Mouse (Mus musculus): ENCODE results near the gene Dab1. TPM values are rescaled to one million over a fixed set of nuclear protein-coding genes. Genes with fewer than 3 reads are reported as not detected.

Dab1 gene
- polyA plus RNA-seq, 1 experiment from 2014 or later: 1.2 TPM

GRCm38 (mm10) chr4:104275260-104275659 is 656.1 kb downstream of the Dab1 start:
- Histone ChIP-seq H3K9ac (no peak overlapping the region), H3K4me1 (replicated peaks) (no peaks in the 10 kb centered on the region), H3K4me3 (no peak overlapping the region), H3K27ac (no peak overlapping the region), H3K4me2 (no peak overlapping the region), H3K27me3 (no peaks in the 10 kb centered on the region), H3K9me3 (replicated peaks) (no peaks in the 10 kb centered on the region), H3K36me3 (no peaks in the 10 kb centered on the region)
- no peak for ATAC-seq (replicated peaks; ENCODE audit: insufficient number of reproducible peaks, insufficient read depth, low FRiP score, low read depth)
- 82% methylated on average over 1 of the region's 1 CpGs for WGBS

GRCm38 (mm10) chr4:104276916-104277315 is 657.8 kb downstream of the Dab1 start:
- H3K4me2 ChIP-seq: no peak overlapping the region
- no peak for ATAC-seq (replicated peaks; ENCODE audit: insufficient number of reproducible peaks, insufficient read depth, low FRiP score, low read depth)
- H3K36me3 ChIP-seq: no peaks in the 10 kb centered on the region
- no peak overlapping the region for H3K27ac ChIP-seq
- 81% methylated on average over 7 of the region's 7 CpGs for WGBS
- H3K4me1 ChIP-seq (replicated peaks): no peaks in the 10 kb centered on the region
- H3K27me3 ChIP-seq: no peaks in the 10 kb centered on the region
- H3K9me3 ChIP-seq (replicated peaks): no peaks in the 10 kb centered on the region
- no peak overlapping the region for H3K9ac ChIP-seq
- no peak overlapping the region for H3K4me3 ChIP-seq

GRCm38 (mm10) chr4:104281518-104281917 is 662.4 kb downstream of the Dab1 start:
- H3K9me3 ChIP-seq (replicated peaks): no peaks in the 10 kb centered on the region
- H3K27me3 ChIP-seq: no peaks in the 10 kb centered on the region
- no peak overlapping the region for H3K27ac ChIP-seq
- ATAC-seq (replicated peaks; ENCODE audit: insufficient number of reproducible peaks, insufficient read depth, low FRiP score, low read depth): no peak
- no peak overlapping the region for H3K9ac ChIP-seq
- H3K4me3 ChIP-seq: no peak overlapping the region
- H3K4me1 ChIP-seq (replicated peaks): no peaks in the 10 kb centered on the region
- 39% methylated on average over 3 of the region's 3 CpGs for WGBS
- H3K36me3 ChIP-seq: no peaks in the 10 kb centered on the region
- no peak overlapping the region for H3K4me2 ChIP-seq

GRCm38 (mm10) chr4:104283906-104284305 is 664.7 kb downstream of the Dab1 start:
- Histone ChIP-seq H3K9ac (no peak overlapping the region), H3K4me3 (no peak overlapping the region), H3K4me2 (no peak overlapping the region), H3K4me1 (replicated peaks) (no peaks in the 10 kb centered on the region), H3K27me3 (no peaks in the 10 kb centered on the region), H3K36me3 (no peaks in the 10 kb centered on the region), H3K9me3 (replicated peaks) (no peaks in the 10 kb centered on the region), H3K27ac (no peak overlapping the region)
- WGBS: 74% methylated on average over 6 of the region's 6 CpGs
- no peak for ATAC-seq (replicated peaks; ENCODE audit: insufficient number of reproducible peaks, insufficient read depth, low FRiP score, low read depth)

GRCm38 (mm10) chr4:104288401-104288800 is 669.2 kb downstream of the Dab1 start:
- Histone ChIP-seq H3K27ac (no peak overlapping the region), H3K9ac (no peak overlapping the region), H3K4me2 (no peak overlapping the region), H3K9me3 (replicated peaks) (no peaks in the 10 kb centered on the region), H3K36me3 (no peaks in the 10 kb centered on the region), H3K4me1 (replicated peaks) (no peaks in the 10 kb centered on the region), H3K27me3 (no peaks in the 10 kb centered on the region), H3K4me3 (no peak overlapping the region)
- no peak for ATAC-seq (replicated peaks; ENCODE audit: insufficient number of reproducible peaks, insufficient read depth, low FRiP score, low read depth)
- 77% methylated on average over 3 of the region's 3 CpGs for WGBS

- no peak overlapping the region for H3K27ac ChIP-seq
- H3K27me3 ChIP-seq: no peaks in the 10 kb centered on the region
- no peak overlapping the region for H3K4me3 ChIP-seq
- ATAC-seq (replicated peaks; ENCODE audit: insufficient number of reproducible peaks, insufficient read depth, low FRiP score, low read depth): no peak
- no peaks in the 10 kb centered on the region for H3K9me3 ChIP-seq (replicated peaks)
- no peaks in the 10 kb centered on the region for H3K36me3 ChIP-seq
- H3K4me1 ChIP-seq (replicated peaks): no peaks in the 10 kb centered on the region
- no peak overlapping the region for H3K4me2 ChIP-seq
- H3K9ac ChIP-seq: no peak overlapping the region
- 67% methylated on average over 3 of the region's 3 CpGs for WGBS
Observed at GRCm38 (mm10) chr4:104301764-104302163, 682.6 kb downstream of the Dab1 start.

GRCm38 (mm10) chr4:104302996-104303652 is 684.0 kb downstream of the Dab1 start:
- no peaks in the 10 kb centered on the region for H3K36me3 ChIP-seq
- no peaks in the 10 kb centered on the region for H3K27me3 ChIP-seq
- no peak overlapping the region for H3K4me2 ChIP-seq
- no peaks in the 10 kb centered on the region for H3K9me3 ChIP-seq (replicated peaks)
- WGBS: 66% methylated on average over 10 of the region's 10 CpGs
- H3K9ac ChIP-seq: no peak overlapping the region
- no peak overlapping the region for H3K4me3 ChIP-seq
- no peak overlapping the region for H3K27ac ChIP-seq
- H3K4me1 ChIP-seq (replicated peaks): no peaks in the 10 kb centered on the region
- no peak for ATAC-seq (replicated peaks; ENCODE audit: insufficient number of reproducible peaks, insufficient read depth, low FRiP score, low read depth)

GRCm38 (mm10) chr4:104307781-104308180 is 688.6 kb downstream of the Dab1 start:
- no peaks in the 10 kb centered on the region for H3K4me1 ChIP-seq (replicated peaks)
- WGBS: 64% methylated on average over 2 of the region's 2 CpGs
- H3K9ac ChIP-seq: no peak overlapping the region
- H3K4me2 ChIP-seq: no peak overlapping the region
- H3K36me3 ChIP-seq: no peaks in the 10 kb centered on the region
- no peaks in the 10 kb centered on the region for H3K9me3 ChIP-seq (replicated peaks)
- no peak overlapping the region for H3K4me3 ChIP-seq
- ATAC-seq (replicated peaks; ENCODE audit: insufficient number of reproducible peaks, insufficient read depth, low FRiP score, low read depth): no peak
- no peak overlapping the region for H3K27ac ChIP-seq
- H3K27me3 ChIP-seq: no peaks in the 10 kb centered on the region

GRCm38 (mm10) chr4:104326221-104326620 is 707.1 kb downstream of the Dab1 start:
- H3K4me3 ChIP-seq: no peak overlapping the region
- H3K4me2 ChIP-seq: no peak overlapping the region
- no peak overlapping the region for H3K27ac ChIP-seq
- H3K27me3 ChIP-seq: no peaks in the 10 kb centered on the region
- 61% methylated on average over 5 of the region's 5 CpGs for WGBS
- H3K36me3 ChIP-seq: no peaks in the 10 kb centered on the region
- H3K9me3 ChIP-seq (replicated peaks): no peaks in the 10 kb centered on the region
- H3K4me1 ChIP-seq (replicated peaks): no peaks in the 10 kb centered on the region
- no peak for ATAC-seq (replicated peaks; ENCODE audit: insufficient number of reproducible peaks, insufficient read depth, low FRiP score, low read depth)
- no peak overlapping the region for H3K9ac ChIP-seq

- Histone ChIP-seq H3K36me3 (no peaks in the 10 kb centered on the region), H3K4me1 (replicated peaks) (0 out of 2 replicates have a peak, but pooled peaks cover 3% of the 10 kb centered on the region), H3K4me3 (no peak overlapping the region), H3K4me2 (no peak overlapping the region), H3K27ac (no peak overlapping the region), H3K9me3 (replicated peaks) (no peaks in the 10 kb centered on the region), H3K27me3 (no peaks in the 10 kb centered on the region), H3K9ac (no peak overlapping the region)
- no peak for ATAC-seq (replicated peaks; ENCODE audit: insufficient number of reproducible peaks, insufficient read depth, low FRiP score, low read depth)
- WGBS: 34% methylated on average over 6 of the region's 6 CpGs
Observed at GRCm38 (mm10) chr4:104331896-104332295, 712.7 kb downstream of the Dab1 start.

GRCm38 (mm10) chr4:104332399-104332798 is 713.2 kb downstream of the Dab1 start:
- no peak overlapping the region for H3K4me2 ChIP-seq
- no peaks in the 10 kb centered on the region for H3K27me3 ChIP-seq
- H3K27ac ChIP-seq: no peak overlapping the region
- no peak overlapping the region for H3K4me3 ChIP-seq
- no peaks in the 10 kb centered on the region for H3K9me3 ChIP-seq (replicated peaks)
- H3K36me3 ChIP-seq: no peaks in the 10 kb centered on the region
- WGBS: 41% methylated on average over 3 of the region's 3 CpGs
- no peak for ATAC-seq (replicated peaks; ENCODE audit: insufficient number of reproducible peaks, insufficient read depth, low FRiP score, low read depth)
- H3K4me1 ChIP-seq (replicated peaks): 0 out of 2 replicates have a peak, but pooled peaks cover 3% of the 10 kb centered on the region
- H3K9ac ChIP-seq: no peak overlapping the region

GRCm38 (mm10) chr4:104337279-104337678 is 718.1 kb downstream of the Dab1 start:
- no peak overlapping the region for H3K4me3 ChIP-seq
- H3K4me1 ChIP-seq (replicated peaks): 0 out of 2 replicates have a peak, but pooled peaks cover 3% of the 10 kb centered on the region
- H3K9ac ChIP-seq: no peak overlapping the region
- no peaks in the 10 kb centered on the region for H3K36me3 ChIP-seq
- H3K9me3 ChIP-seq (replicated peaks): no peaks in the 10 kb centered on the region
- ATAC-seq (replicated peaks; ENCODE audit: insufficient number of reproducible peaks, insufficient read depth, low FRiP score, low read depth): no peak
- no peak overlapping the region for H3K27ac ChIP-seq
- no peaks in the 10 kb centered on the region for H3K27me3 ChIP-seq
- 80% methylated on average over 10 of the region's 10 CpGs for WGBS
- H3K4me2 ChIP-seq: no peak overlapping the region

Data from heart, embryonic 15.5 days (tissue).